In the genomic region with DNA sequence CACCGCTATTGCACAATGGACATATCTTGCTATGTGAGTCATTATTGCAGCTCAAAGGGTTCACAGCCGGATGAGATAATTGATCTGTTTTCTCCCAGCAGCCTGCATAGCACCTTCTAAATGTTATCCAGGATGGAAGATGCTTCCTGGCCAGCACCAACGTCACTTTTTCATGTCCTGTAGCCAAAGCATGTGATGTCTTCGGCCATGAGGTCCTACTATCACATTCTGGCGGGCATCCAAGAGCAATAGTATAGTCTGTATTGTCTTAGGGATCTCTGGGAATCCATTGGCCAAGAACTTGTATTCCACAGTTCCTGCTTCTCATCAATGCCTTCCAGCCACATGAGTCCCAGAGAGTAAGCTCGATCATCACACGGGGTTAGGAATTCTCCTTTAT, we compare ENCODE assay signal across 26 mouse cellular contexts.
DNase-seq lines count a peak whose midpoint lies in the region; ATAC-seq and TF ChIP-seq lines count a peak whose summit lies in the region.
"Had no signal": no experiment of that assay in that cellular context is flagged by ENCODE, and none has a peak within 500 bp of the region (broad histone marks: within the 10 kb centered on the region; RNA-seq: fewer than 3 reads in every experiment).

No protein-coding gene starts in this region.

- TF ChIP-seq CTCF in heart, postnatal 0 days (IDR thresholded peaks at IDR 0.05; ENCODE audit: low read depth) = no peak

- H3K36me3 ChIP-seq in heart, embryonic 12.5 days = no peaks in the 10 kb centered on the region
- H3K36me3 ChIP-seq in heart, postnatal 0 days (replicated peaks; ENCODE audit: control insufficient read depth, insufficient read depth, low read length) = no peaks in the 10 kb centered on the region
- H3K36me3 ChIP-seq: embryonic facial prominence, embryonic 12.5 days; embryonic facial prominence, embryonic 15.5 days; G1E; heart, embryonic 13.5 days; hindbrain, embryonic 12.5 days; hindbrain, embryonic 15.5 days had no signal

- H3K27me3 ChIP-seq in heart, embryonic 12.5 days (replicated peaks) = no peaks in the 10 kb centered on the region
- H3K27me3 ChIP-seq in heart, postnatal 0 days (ENCODE audit: control insufficient read depth, insufficient read depth, low read length) = no peaks in the 10 kb centered on the region
- H3K27me3 ChIP-seq: embryonic facial prominence, embryonic 15.5 days; heart, embryonic 13.5 days; hindbrain, embryonic 12.5 days; hindbrain, embryonic 15.5 days had no signal

- no peak for DNase-seq in heart, adult 18-20 months
- peak; percentile 18 for DNase-seq in heart, postnatal 0 days (ENCODE audit: low spot score)
- DNase-seq in heart, postnatal 36 days = no peak
- DNase-seq in 416B (ENCODE audit: low read depth) = peak; percentile 4
- DNase-seq in right cerebral cortex, postnatal 10 days (ENCODE audit: low spot score in 2 of 2) = no peak
- DNase-seq in right cerebral cortex, adult 2 months (ENCODE audit: low spot score in 2 of 2) = no peak
- DNase-seq: adrenal gland, adult 2 months; adrenal gland, postnatal 14 days; cerebellum, adult 11 months; cerebellum, adult 2 months; cerebellum, adult 9-11 months; cerebellum, postnatal 25 days; forebrain, postnatal 0 days; gastrocnemius, adult 2 months; gastrocnemius, postnatal 14 days; heart, adult 2 months; kidney, adult 2 months had no signal

- ATAC-seq in heart, embryonic 12.5 days (ENCODE audit: insufficient number of reproducible peaks, low FRiP score) = peak; percentile 55; the same call in 1 of the 2 replicates
- peak; percentile 39; the same call in 1 of the 2 replicates for ATAC-seq in heart, postnatal 0 days (ENCODE audit: insufficient read depth, low read depth)
- ATAC-seq: forebrain, embryonic 14.5 days; intestine, postnatal 0 days had no signal

- WGBS in heart, embryonic 12.5 days = 71% methylated on average over 7 of the region's 7 CpGs
- WGBS in heart, postnatal 0 days = 56% methylated on average over 7 of the region's 7 CpGs

- intact Hi-C loops in heart, postnatal 36 days (cut with DNase I) = no loop called here

- no peak overlapping the region for H3K4me3 ChIP-seq in heart, embryonic 12.5 days
- H3K4me3 ChIP-seq in heart, postnatal 0 days (ENCODE audit: low read depth, low read length) = no peak overlapping the region
- H3K4me3 ChIP-seq: embryonic facial prominence, embryonic 12.5 days; embryonic facial prominence, embryonic 15.5 days; gastrocnemius, adult 2 months; heart, adult 2 months; heart, embryonic 13.5 days; hindbrain, embryonic 12.5 days; hindbrain, embryonic 15.5 days had no signal

- no peak overlapping the region for H3K27ac ChIP-seq in heart, embryonic 12.5 days (ENCODE audit: poor library complexity, severe bottlenecking)
- H3K27ac ChIP-seq in heart, postnatal 0 days (ENCODE audit: low read depth) = no peak overlapping the region
- H3K27ac ChIP-seq: embryonic facial prominence, embryonic 12.5 days; embryonic facial prominence, embryonic 15.5 days; gastrocnemius, adult 2 months; heart, adult 2 months; heart, embryonic 13.5 days; hindbrain, embryonic 12.5 days; hindbrain, embryonic 15.5 days had no signal

- H3K4me2 ChIP-seq in heart, embryonic 12.5 days = no peak overlapping the region
- no peak overlapping the region for H3K4me2 ChIP-seq in heart, postnatal 0 days (ENCODE audit: low read depth, low read length)
- H3K4me2 ChIP-seq: embryonic facial prominence, embryonic 12.5 days; embryonic facial prominence, embryonic 15.5 days; heart, embryonic 13.5 days; hindbrain, embryonic 12.5 days; hindbrain, embryonic 15.5 days had no signal

- no peak overlapping the region for H3K9ac ChIP-seq in heart, embryonic 12.5 days
- no peak overlapping the region for H3K9ac ChIP-seq in heart, postnatal 0 days (replicated peaks; ENCODE audit: low read depth, low read length)
- H3K9ac ChIP-seq: embryonic facial prominence, embryonic 12.5 days; embryonic facial prominence, embryonic 15.5 days; forebrain, postnatal 0 days; heart, embryonic 13.5 days; hindbrain, embryonic 12.5 days; hindbrain, embryonic 15.5 days had no signal

- H3K4me1 ChIP-seq in heart, embryonic 12.5 days (replicated peaks) = no peaks in the 10 kb centered on the region
- no peaks in the 10 kb centered on the region for H3K4me1 ChIP-seq in heart, postnatal 0 days (ENCODE audit: control insufficient read depth, insufficient read depth)
- H3K4me1 ChIP-seq: embryonic facial prominence, embryonic 12.5 days; embryonic facial prominence, embryonic 15.5 days; heart, embryonic 13.5 days; hindbrain, embryonic 12.5 days; hindbrain, embryonic 15.5 days had no signal

- peaks cover 11% of the 10 kb centered on the region for H3K9me3 ChIP-seq in heart, embryonic 12.5 days (replicated peaks)
- H3K9me3 ChIP-seq in heart, postnatal 0 days (replicated peaks; ENCODE audit: control insufficient read depth, low read length) = peaks cover 6% of the 10 kb centered on the region; the same call in 1 of the 2 replicates
- H3K9me3 ChIP-seq: G1E; hindbrain, embryonic 15.5 days had no signal

- no peak for TF ChIP-seq EP300 in heart, postnatal 0 days (IDR thresholded peaks at IDR 0.05; ENCODE audit: low read depth)

Comparison
In these comparisons a context has a peak if more than half of its experiments do, and no peak if none do; other contexts are left out.
1. DNase-seq: peak in heart, postnatal 0 days (single experiment) and 416B (single experiment); none in heart, adult 18-20 months (0 of 2), heart, postnatal 36 days (0 of 2), right cerebral cortex, postnatal 10 days (0 of 2) and right cerebral cortex, adult 2 months (0 of 2).